Mouse (Mus musculus) embryonic fibroblast, embryonic 13.5 days (primary cell): ENCODE measurements at regions not wholly inside any gene's neighbourhood (a gene's known extent, or its start where the extent isn't known, plus 50 kb on each side); places are given as distances from the start of the nearest gene placed in this dataset.

Experiments
- H3K27ac ChIP-seq: 2 replicates; pipeline ENCODE4 v1.5.1; 2012; ENCODE audit warnings: low read length, control low read depth, inconsistent platforms; ENCODE audit not compliant: insufficient read depth
- H3K4me1 ChIP-seq: 2 replicates; pipeline ENCODE4 v1.6.1; 2011; ENCODE audit warnings: low read length; ENCODE audit not compliant: control insufficient read depth, insufficient read depth
- H3K4me3 ChIP-seq: 2 replicates; pipeline ENCODE4 v1.5.1; 2011; ENCODE audit warnings: mild to moderate bottlenecking, control low read depth, low read length; ENCODE audit not compliant: insufficient read depth
- CTCF ChIP-seq: IDR thresholded peaks from 2 replicates; pipeline ENCODE4 v1.5.1; 2011; ENCODE audit warnings: mild to moderate bottlenecking, control low read depth, low read length, moderate library complexity, borderline replicate concordance; ENCODE audit not compliant: insufficient read depth
- POLR2A ChIP-seq: IDR thresholded peaks from 2 replicates; pipeline ENCODE4 v1.6.1; 2011; ENCODE audit warnings: low read depth, mild to moderate bottlenecking, control low read depth, low read length, moderate library complexity

- H3K27ac ChIP-seq = no peak overlapping the region
- H3K4me3 ChIP-seq = no peak overlapping the region
- no peak for TF ChIP-seq CTCF
- TF ChIP-seq POLR2A = no peak
- no peaks in the 10 kb centered on the region for H3K4me1 ChIP-seq
Observed at GRCm38 (mm10) chr15:50580811-50581210, 3303.9 kb upstream of the Gm7489 start.

- TF ChIP-seq CTCF (no peak), POLR2A (no peak)
- no peaks in the 10 kb centered on the region for H3K4me1 ChIP-seq
- no peak overlapping the region for H3K27ac ChIP-seq
- H3K4me3 ChIP-seq = no peak overlapping the region
Observed at GRCm38 (mm10) chr15:50583951-50584350, 3300.8 kb upstream of the Gm7489 start.

- Histone ChIP-seq H3K4me1 (no peaks in the 10 kb centered on the region), H3K4me3 (no peak overlapping the region), H3K27ac (no peak overlapping the region)
- no peak for TF ChIP-seq POLR2A
- no peak for TF ChIP-seq CTCF
Observed at GRCm38 (mm10) chr15:50585496-50585895, 3299.2 kb upstream of the Gm7489 start.
